Mouse (Mus musculus) forebrain, postnatal 0 days (tissue): Measurements from ENCODE around the gene 1110008P14Rik. TPM values are rescaled to one million over a fixed set of nuclear protein-coding genes. Genes with fewer than 3 reads are reported as not detected.

Source experiments
- ATAC-seq: fragments of 200-750 bp; cut with Nextera tagmentation; 2 replicates; pipeline ENCODE4 v1.8.0; 2017; ENCODE audit warnings: mild to moderate bottlenecking, moderate library complexity
- DNase-seq: peaks from one replicate; pipeline ENCODE4 v3.0.0-alpha.2; 2015
- H3K27ac ChIP-seq: fragments of 300-500 bp; sonication (generic); 2 replicates; pipeline ENCODE4 v1.5.1; 2014; ENCODE audit warnings: low read depth, mild to moderate bottlenecking, antibody characterized with exemption, low read length, moderate library complexity, mixed read lengths
- H3K27me3 ChIP-seq: fragments of 300-500 bp; sonication (generic); 2 replicates; pipeline ENCODE4 v1.6.1; 2014; ENCODE audit warnings: mild to moderate bottlenecking, low read length, mixed read lengths; ENCODE audit not compliant: insufficient read depth
- H3K36me3 ChIP-seq: fragments of 300-500 bp; sonication (generic); 2 replicates; pipeline ENCODE4 v1.6.1; 2014; ENCODE audit warnings: mild to moderate bottlenecking, moderate library complexity; ENCODE audit not compliant: insufficient read depth
- H3K4me1 ChIP-seq: fragments of 300-500 bp; sonication (generic); 2 replicates; pipeline ENCODE4 v1.6.1; 2014; ENCODE audit warnings: antibody characterized with exemption; ENCODE audit not compliant: insufficient read depth
- H3K4me2 ChIP-seq: fragments of 300-500 bp; sonication (generic); 2 replicates; pipeline ENCODE4 v1.6.1; 2014; ENCODE audit warnings: low read depth, mild to moderate bottlenecking, moderate library complexity
- H3K4me3 ChIP-seq: fragments of 300-500 bp; sonication (generic); 2 replicates; pipeline ENCODE4 v1.5.1; 2014; ENCODE audit warnings: low read depth, low read length, mixed read lengths
- H3K9ac ChIP-seq: fragments of 300-500 bp; sonication (generic); 2 replicates; pipeline ENCODE4 v1.6.1; 2014; ENCODE audit warnings: mild to moderate bottlenecking
- H3K9me3 ChIP-seq: fragments of 300-500 bp; sonication (generic); 2 replicates; pipeline ENCODE4 v1.6.1; 2016; ENCODE audit warnings: low read length
- CTCF ChIP-seq: sonication (generic); IDR thresholded peaks from 2 replicates; pipeline ENCODE4 v1.5.1; 2016; ENCODE audit warnings: antibody characterized with exemption, control low read depth, low read depth
- WGBS: fragments of 180-500 bp; shearing (Covaris S2); extraction: QIAGEN DNeasy Blood & Tissue Kit; methylation state at CpG from one replicate; pipeline ENCODE4 v1.1.7; 2014; 5-methylcytosine and 5-hydroxymethylcytosine counted together
- polyA plus RNA-seq: library from polyadenylated mRNA; unstranded; fragments of >200 nt; fragmentation: Nextera tagmentation; extraction: Ambion mirVana; gene quantifications from 2 replicates; pipeline ENCODE4 v1.2.1, GENCODE M21; 2015
- total RNA-seq: library from RNA; depleted of rRNA; stranded (reverse); fragments of >200 nt; gene quantifications from 2 replicates; pipeline ENCODE4 v1.2.3, GENCODE M21; 2014

Gene 1110008P14Rik
- total and polyA plus RNA-seq, 2 experiments from 2014 or later, result 160 to 197 TPM

GRCm38 (mm10) chr2:32380001-32380500, 1.7 kb downstream of the 1110008P14Rik start:
- Histone ChIP-seq H3K36me3 (peaks cover 50% of the 10 kb centered on the region), H3K9ac (no peak overlapping the region), H3K27me3 (no peaks in the 10 kb centered on the region), H3K9me3 (no peaks in the 10 kb centered on the region), H3K4me1 (peaks cover 5% of the 10 kb centered on the region; the same call in 1 of the 2 replicates), H3K27ac (no peak overlapping the region), H3K4me3 (no peak overlapping the region), H3K4me2 (no peak overlapping the region)
- DNase-seq (peak; percentile 26), ATAC-seq (no peak)
- 78% methylated on average over 7 of the region's 7 CpGs for WGBS
- no peak for TF ChIP-seq CTCF

GRCm38 (mm10) chr2:32376963-32377362, 4.8 kb downstream of the 1110008P14Rik start:
- Histone ChIP-seq H3K36me3 (peaks cover 73% of the 10 kb centered on the region), H3K27me3 (no peaks in the 10 kb centered on the region), H3K27ac (no peak overlapping the region), H3K9ac (no peak overlapping the region), H3K9me3 (no peaks in the 10 kb centered on the region), H3K4me2 (no peak overlapping the region), H3K4me1 (peaks cover 5% of the 10 kb centered on the region; the same call in 1 of the 2 replicates), H3K4me3 (no peak overlapping the region)
- DNase-seq (no peak), ATAC-seq (no peak)
- 93% methylated on average over 10 of the region's 10 CpGs for WGBS
- TF ChIP-seq CTCF, result no peak

- Histone ChIP-seq H3K9me3 (no peaks in the 10 kb centered on the region), H3K27ac (no peak overlapping the region), H3K4me2 (no peak overlapping the region), H3K4me3 (no peak overlapping the region), H3K36me3 (peaks cover 89% of the 10 kb centered on the region), H3K4me1 (no peaks in the 10 kb centered on the region), H3K9ac (no peak overlapping the region), H3K27me3 (no peaks in the 10 kb centered on the region)
- ATAC-seq, result no peak
- no peak for DNase-seq
- WGBS, result 86% methylated on average over 13 of the region's 13 CpGs
- no peak for TF ChIP-seq CTCF
These were observed 6.3 kb downstream of the 1110008P14Rik start for GRCm38 (mm10) chr2:32375317-32375940.

- Histone ChIP-seq H3K36me3 (peaks cover 93% of the 10 kb centered on the region), H3K9me3 (no peaks in the 10 kb centered on the region)
- no peak for ATAC-seq
These were observed 7.5 kb downstream of the 1110008P14Rik start for GRCm38 (mm10) chr2:32374191-32374590.

GRCm38 (mm10) chr2:32367315-32367714, 14.4 kb downstream of the 1110008P14Rik start:
- no peak for ATAC-seq
- 95% methylated on average over 5 of the region's 5 CpGs for WGBS
- no peak for DNase-seq
- no peak for TF ChIP-seq CTCF
- H3K4me2 ChIP-seq, result no peak overlapping the region
- no peak overlapping the region for H3K27ac ChIP-seq
- H3K4me1 ChIP-seq, result peaks cover 13% of the 10 kb centered on the region; the same call in 1 of the 2 replicates
- no peaks in the 10 kb centered on the region for H3K9me3 ChIP-seq
- H3K27me3 ChIP-seq, result no peaks in the 10 kb centered on the region
- no peak overlapping the region for H3K9ac ChIP-seq
- no peak overlapping the region for H3K4me3 ChIP-seq
- peaks cover 51% of the 10 kb centered on the region for H3K36me3 ChIP-seq

More at GRCm38 (mm10) chr2:32374191-32374590, 7.5 kb downstream of the 1110008P14Rik start:
- Histone ChIP-seq H3K4me3 (no peak overlapping the region), H3K9ac (no peak overlapping the region), H3K27ac (no peak overlapping the region), H3K27me3 (no peaks in the 10 kb centered on the region), H3K4me2 (no peak overlapping the region), H3K4me1 (no peaks in the 10 kb centered on the region)
- no peak for TF ChIP-seq CTCF
- no peak for DNase-seq
- WGBS, result 91% methylated on average over 10 of the region's 10 CpGs

- Histone ChIP-seq H3K9me3 (no peaks in the 10 kb centered on the region), H3K4me2 (peak overlapping the region; percentile 70), H3K27me3 (peaks cover 8% of the 10 kb centered on the region), H3K36me3 (peaks cover 19% of the 10 kb centered on the region), H3K4me1 (peaks cover 23% of the 10 kb centered on the region), H3K9ac (peak overlapping the region; percentile 75; the same call in 1 of the 2 replicates), H3K4me3 (peak overlapping the region; percentile 65; the same call in 1 of the 2 replicates), H3K27ac (no peak overlapping the region; the same call in 1 of the 2 replicates)
- TF ChIP-seq CTCF, result no peak
- no peak for ATAC-seq
- WGBS, result 88% methylated on average over 8 of the region's 8 CpGs
- DNase-seq, result no peak
These were observed 17.6 kb downstream of the 1110008P14Rik start for GRCm38 (mm10) chr2:32364121-32364520.

GRCm38 (mm10) chr2:32363376-32364106, 18.2 kb downstream of the 1110008P14Rik start:
- H3K9ac ChIP-seq, result peak overlapping the region; percentile 75
- DNase-seq, result no peak
- H3K9me3 ChIP-seq, result no peaks in the 10 kb centered on the region
- TF ChIP-seq CTCF, result no peak
- peaks cover 18% of the 10 kb centered on the region for H3K36me3 ChIP-seq
- peaks cover 23% of the 10 kb centered on the region for H3K4me1 ChIP-seq
- peaks cover 8% of the 10 kb centered on the region for H3K27me3 ChIP-seq
- WGBS, result 11% methylated on average over 19 of the region's 19 CpGs
- H3K4me3 ChIP-seq, result peak overlapping the region; percentile 65
- H3K27ac ChIP-seq, result peak overlapping the region; percentile 77
- H3K4me2 ChIP-seq, result peak overlapping the region; percentile 70
- no peak; the same call in 1 of the 2 replicates for ATAC-seq
